Mouse (Mus musculus) CH12.LX (cell line): Measurements from ENCODE around the gene Mpv17. TPM values are rescaled to one million over a fixed set of nuclear protein-coding genes. Genes with fewer than 3 reads are reported as not detected.

Source experiments
- DNase-seq: peaks from one replicate; pipeline ENCODE4 v3.0.0-alpha.2; 2013; ENCODE audit errors: extremely low read depth
- H3K27ac ChIP-seq: 2 replicates; pipeline ENCODE4 v1.5.1; 2012; ENCODE audit warnings: low read depth, mild to moderate bottlenecking, control low read depth, moderate library complexity; ENCODE audit not compliant: insufficient read depth
- H3K27me3 ChIP-seq: replicated peaks from 2 replicates; pipeline ENCODE3; 2012; ENCODE audit warnings: inconsistent platforms
- H3K36me3 ChIP-seq, 2 experiments: replicated peaks in 1 of 2; 2 replicates each; pipeline versions ENCODE3 to v1.6.1; 2012; ENCODE audit warnings: inconsistent platforms in 1 of 2, low read length in 1 of 2, mild to moderate bottlenecking in 1 of 2, mixed read lengths in 1 of 2, moderate library complexity in 1 of 2; ENCODE audit not compliant: control insufficient read depth in 1 of 2, insufficient read depth in 1 of 2
- H3K4me1 ChIP-seq, 2 experiments: 2 replicates each; pipeline ENCODE4 v1.6.1; 2012; ENCODE audit warnings: inconsistent platforms in 1 of 2, moderate library complexity in 1 of 2; ENCODE audit not compliant: insufficient read depth in 2 of 2, control insufficient read depth in 1 of 2
- H3K4me2 ChIP-seq: 2 replicates; pipeline ENCODE4 v1.6.1; 2012; ENCODE audit warnings: low read depth, mild to moderate bottlenecking, control low read depth; ENCODE audit not compliant: poor library complexity, insufficient read depth, severe bottlenecking
- H3K4me3 ChIP-seq, 3 experiments: fragments of 150-350 bp in 1 of 3; sonication (generic) in 1 of 3; replicated peaks in 1 of 3; 2 replicates each; pipeline versions ENCODE3 to v1.5.1; 2011 to 2012; ENCODE audit warnings: low read depth in 2 of 3, low read length in 2 of 3, mild to moderate bottlenecking in 2 of 3, moderate library complexity in 2 of 3, control low read depth in 1 of 3, improper control_type of control experiment in 1 of 3, inconsistent platforms in 1 of 3, mixed read lengths in 1 of 3; ENCODE audit not compliant: poor library complexity in 1 of 3
- H3K79me2 ChIP-seq: replicated peaks from 2 replicates; pipeline ENCODE4 v1.6.1; 2012; ENCODE audit warnings: mild to moderate bottlenecking, moderate library complexity; ENCODE audit not compliant: control insufficient read depth, poor library complexity, insufficient read depth, severe bottlenecking; ENCODE audit errors: extremely low read depth
- H3K9ac ChIP-seq: 2 replicates; pipeline ENCODE4 v1.6.1; 2012; ENCODE audit warnings: low read depth, mild to moderate bottlenecking, control low read depth, moderate library complexity; ENCODE audit not compliant: insufficient read depth
- H3K9me3 ChIP-seq: replicated peaks from 2 replicates; pipeline ENCODE3; 2012; ENCODE audit warnings: low read length, inconsistent platforms, mixed read lengths
- BHLHE40 ChIP-seq: IDR thresholded peaks from 2 replicates; pipeline ENCODE4 v1.6.1; 2011; ENCODE audit warnings: mild to moderate bottlenecking, low read depth, low read length, improper control_type of control experiment
- CHD2 ChIP-seq: IDR thresholded peaks from 2 replicates; pipeline ENCODE4 v1.6.1; 2011; ENCODE audit warnings: low read length, improper control_type of control experiment
- E2F4 ChIP-seq: IDR thresholded peaks from 2 replicates; pipeline ENCODE4 v1.6.1; 2011; ENCODE audit warnings: low read depth, low read length, improper control_type of control experiment; ENCODE audit not compliant: insufficient replicate concordance
- ELF1 ChIP-seq: IDR thresholded peaks from 2 replicates; pipeline ENCODE4 v1.6.1; 2014; ENCODE audit warnings: low read depth, mild to moderate bottlenecking, inconsistent platforms, low read length, improper control_type of control experiment
- EP300 ChIP-seq: IDR thresholded peaks from 2 replicates; pipeline ENCODE4 v1.6.1; 2011; ENCODE audit warnings: low read length, improper control_type of control experiment
- ETS1 ChIP-seq: conservative IDR thresholded peaks from 2 replicates; pipeline ENCODE4 v1.6.1; 2012; ENCODE audit warnings: low read depth, mild to moderate bottlenecking, inconsistent platforms, low read length, improper control_type of control experiment, moderate library complexity
- GABPA ChIP-seq: IDR thresholded peaks from 2 replicates; pipeline ENCODE4 v1.6.1; 2012; ENCODE audit warnings: low read depth, low read length, improper control_type of control experiment, inconsistent platforms; ENCODE audit not compliant: insufficient replicate concordance
- HCFC1 ChIP-seq: IDR thresholded peaks from 2 replicates; pipeline ENCODE4 v1.6.1; 2012; ENCODE audit warnings: low read depth, mild to moderate bottlenecking, inconsistent platforms, low read length, improper control_type of control experiment
- IRF4 ChIP-seq: IDR thresholded peaks from 2 replicates; pipeline ENCODE4 v1.6.1; 2014; ENCODE audit warnings: low read depth, mild to moderate bottlenecking, inconsistent platforms, low read length, improper control_type of control experiment
- JUN ChIP-seq: IDR thresholded peaks from 2 replicates; pipeline ENCODE4 v1.6.1; 2011; ENCODE audit warnings: low read depth, mild to moderate bottlenecking, low read length, improper control_type of control experiment, moderate library complexity; ENCODE audit not compliant: insufficient read depth
- KAT2A ChIP-seq: IDR thresholded peaks from 2 replicates; pipeline ENCODE4 v1.6.1; 2012; ENCODE audit warnings: low read length, improper control_type of control experiment, inconsistent platforms; ENCODE audit not compliant: insufficient replicate concordance
- MAFK ChIP-seq: IDR thresholded peaks from 2 replicates; pipeline ENCODE4 v1.6.1; 2011; ENCODE audit warnings: low read length, improper control_type of control experiment; ENCODE audit not compliant: insufficient replicate concordance
- MAX ChIP-seq: IDR thresholded peaks from 2 replicates; pipeline ENCODE4 v1.6.1; 2011; ENCODE audit warnings: low read length, improper control_type of control experiment
- MXI1 ChIP-seq: IDR thresholded peaks from 2 replicates; pipeline ENCODE4 v1.6.1; 2011; ENCODE audit warnings: mild to moderate bottlenecking, low read depth, low read length, improper control_type of control experiment
- MYC ChIP-seq: IDR thresholded peaks from 2 replicates; pipeline ENCODE4 v1.6.1; 2011; ENCODE audit warnings: low read depth, mild to moderate bottlenecking, improper control_type of control experiment, low read length
- NELFE ChIP-seq: IDR thresholded peaks from 2 replicates; pipeline ENCODE4 v1.6.1; 2011; ENCODE audit warnings: low read depth, low read length, improper control_type of control experiment
- NRF1 ChIP-seq: IDR thresholded peaks from 2 replicates; pipeline ENCODE4 v1.6.1; 2014; ENCODE audit warnings: low read depth, mild to moderate bottlenecking, inconsistent platforms, low read length, improper control_type of control experiment, moderate library complexity
- PAX5 ChIP-seq: IDR thresholded peaks from 2 replicates; pipeline ENCODE4 v1.6.1; 2012; ENCODE audit warnings: low read length, inconsistent platforms, mixed read lengths
- POLR2A ChIP-seq: IDR thresholded peaks from 2 replicates; pipeline ENCODE4 v1.6.1; 2011; ENCODE audit warnings: low read depth, mild to moderate bottlenecking, improper control_type of control experiment, low read length
- POLR2AphosphoS2 ChIP-seq: IDR thresholded peaks from 2 replicates; pipeline ENCODE4 v1.6.1; 2011; ENCODE audit warnings: low read depth, low read length, improper control_type of control experiment
- RAD21 ChIP-seq: IDR thresholded peaks from 2 replicates; pipeline ENCODE4 v1.6.1; 2011; ENCODE audit warnings: low read depth, mild to moderate bottlenecking, low read length, improper control_type of control experiment, moderate library complexity
- RCOR1 ChIP-seq: conservative IDR thresholded peaks from 2 replicates; pipeline ENCODE4 v1.6.1; 2012; ENCODE audit warnings: low read depth, mild to moderate bottlenecking, inconsistent platforms, low read length, improper control_type of control experiment
- SIN3A ChIP-seq: IDR thresholded peaks from 2 replicates; pipeline ENCODE4 v1.6.1; 2012; ENCODE audit warnings: low read length, improper control_type of control experiment, inconsistent platforms
- SMC3 ChIP-seq: IDR thresholded peaks from 2 replicates; pipeline ENCODE4 v1.6.1; 2011; ENCODE audit warnings: low read depth, low read length, improper control_type of control experiment
- TBP ChIP-seq: conservative IDR thresholded peaks from 2 replicates; pipeline ENCODE4 v1.6.1; 2011; ENCODE audit warnings: low read depth, low read length, improper control_type of control experiment
- TCF12 ChIP-seq: IDR thresholded peaks from 2 replicates; pipeline ENCODE4 v1.6.1; 2014; ENCODE audit warnings: low read depth, mild to moderate bottlenecking, inconsistent platforms, low read length, improper control_type of control experiment
- UBTF ChIP-seq: IDR thresholded peaks from 2 replicates; pipeline ENCODE4 v1.6.1; 2012; ENCODE audit warnings: low read depth, mild to moderate bottlenecking, inconsistent platforms, low read length, improper control_type of control experiment, moderate library complexity
- USF1 ChIP-seq: IDR thresholded peaks from 2 replicates; pipeline ENCODE4 v1.6.1; 2014; ENCODE audit warnings: low read depth, mild to moderate bottlenecking, inconsistent platforms, low read length, improper control_type of control experiment
- USF2 ChIP-seq: conservative IDR thresholded peaks from 2 replicates; pipeline ENCODE4 v1.6.1; 2011; ENCODE audit warnings: low read depth, low read length, improper control_type of control experiment
- ZC3H11A ChIP-seq: IDR thresholded peaks from 2 replicates; pipeline ENCODE4 v1.6.1; 2012; ENCODE audit warnings: low read depth, mild to moderate bottlenecking, inconsistent platforms, low read length, improper control_type of control experiment
- ZKSCAN1 ChIP-seq: IDR thresholded peaks from 2 replicates; pipeline ENCODE4 v1.6.1; 2012; ENCODE audit warnings: low read depth, inconsistent platforms, low read length, improper control_type of control experiment, borderline replicate concordance
- ZMIZ1 ChIP-seq: IDR thresholded peaks from 2 replicates; pipeline ENCODE4 v1.6.1; 2012; ENCODE audit warnings: low read depth, mild to moderate bottlenecking, inconsistent platforms, low read length, improper control_type of control experiment
- ZNF384 ChIP-seq: IDR thresholded peaks from 2 replicates; pipeline ENCODE4 v1.6.1; 2012; ENCODE audit warnings: low read depth, low read length, improper control_type of control experiment, inconsistent platforms
- dilution Hi-C: fragments of 300-500 bp; cut with MboI; formaldehyde crosslinking; loops from 2 replicates; pipeline ENCODE4 v1.14.3; 2020; ENCODE audit warnings: low sequenced_read_pairs; ENCODE audit not compliant: extremely low pct_unique_long_range_greater_than_20kb, extremely low pct_ligation_motif_present
- in situ Hi-C: fragments of 300-500 bp; cut with MboI; formaldehyde crosslinking; loops from 3 replicates; pipeline ENCODE4 v1.14.3; 2019; ENCODE audit warnings: low sequenced_read_pairs, low pct_ligation_motif_present, low pct_unique_long_range_greater_than_20kb, mixed read lengths
- polyA plus RNA-seq: library from polyadenylated mRNA; unstranded; fragments of >175 nt; gene quantifications from 2 replicates; pipeline ENCODE4 v1.2.1, GENCODE M21; 2012; ENCODE audit warnings: low read depth; ENCODE audit not compliant: insufficient read length
- total RNA-seq, 2 experiments: library from RNA; depleted of rRNA; stranded (reverse); fragments of 300-350 nt in 1 of 2; fragments of >200 nt in 1 of 2; gene quantifications; 2 replicates each; pipeline ENCODE4 v1.2.3; 2012 to 2014

Gene Mpv17
- total RNA-seq (2012; rRNA removed): 24.0 and 30.3 TPM in 2 replicates
- 37.6 and 39.7 TPM in 2 replicates for total RNA-seq (2014; rRNA removed)
- 32.8 and 40.4 TPM in 2 replicates for polyA plus RNA-seq

DNA sequence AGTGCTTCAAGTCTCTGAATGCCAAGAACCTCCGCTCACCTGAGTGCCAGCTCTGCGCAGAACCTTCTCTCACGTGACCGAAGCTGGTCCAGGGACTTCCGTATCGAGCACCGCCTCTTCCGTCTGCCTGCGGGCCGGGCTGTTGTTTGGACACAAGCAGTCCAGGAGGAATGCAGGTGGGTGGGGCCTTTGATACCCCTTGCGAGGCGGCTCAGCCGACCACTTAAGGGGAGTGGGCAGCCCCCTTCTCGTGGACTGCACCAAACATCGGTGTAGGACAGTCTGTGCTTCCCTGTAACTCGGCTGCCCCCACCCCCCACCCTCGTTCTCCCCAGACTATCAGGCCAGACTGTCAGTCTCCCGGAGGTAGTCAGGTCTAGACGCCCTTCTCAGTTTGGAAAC, at the start of gene Mpv17:
Gene Mpv17, minus strand, starts transcription at position 100 of the 402 bp plus-strand sequence.
- Histone ChIP-seq H3K9me3 (no peaks in the 10 kb centered on the region), H3K9ac (peak within 1 kb of the TSS; percentile 61), H3K4me1 (peaks cover 3 to 24% of the 10 kb centered on the region in 2 experiments; a peak in 2 of 4 replicates), H3K4me3 (peak within 1 kb of the TSS; percentile 72 to 81 (median 73)), H3K27me3 (no peaks in the 10 kb centered on the region), H3K79me2 (no peaks in the 10 kb centered on the region), H3K4me2 (peak within 1 kb of the TSS; percentile 65), H3K27ac (peak within 1 kb of the TSS; percentile 33; the same call in 1 of the 2 replicates), H3K36me3 (peaks cover 31 to 66% of the 10 kb centered on the region in 2 experiments)
- dilution Hi-C loops (no loop called here), in situ Hi-C loops (no loop called here)
- TF ChIP-seq MYC: no peak
- no peak for TF ChIP-seq E2F4
- TF ChIP-seq SMC3: no peak
- TF ChIP-seq NELFE: peak; percentile 78
- TF ChIP-seq SIN3A: peak; percentile 81
- no peak for TF ChIP-seq EP300
- no peak for TF ChIP-seq ZC3H11A
- no peak for TF ChIP-seq UBTF
- TF ChIP-seq CHD2: peak; percentile 36; the same call in 1 of the 2 replicates
- peak; percentile 97; the same call in 1 of the 2 replicates for TF ChIP-seq POLR2AphosphoS2
- no peak for TF ChIP-seq ZNF384
- no peak for TF ChIP-seq RAD21
- TF ChIP-seq BHLHE40: peak; percentile 99
- no peak for TF ChIP-seq GABPA
- peak; percentile 83 for TF ChIP-seq NRF1
- TF ChIP-seq ELF1: peak; percentile 94
- no peak for TF ChIP-seq IRF4
- no peak; the same call in 1 of the 2 replicates for TF ChIP-seq TBP
- no peak; the same call in 1 of the 2 replicates for TF ChIP-seq ETS1
- TF ChIP-seq USF2: peak; percentile 93
- TF ChIP-seq POLR2A: peak; percentile 73
- TF ChIP-seq HCFC1: peak; percentile 80
- no peak for TF ChIP-seq KAT2A
- TF ChIP-seq ZKSCAN1: no peak
- no peak for TF ChIP-seq RCOR1
- peak; percentile 79; the same call in 1 of the 2 replicates for TF ChIP-seq MAX
- TF ChIP-seq MAFK: no peak
- peak; percentile 59 for TF ChIP-seq MXI1
- no peak for TF ChIP-seq PAX5
- TF ChIP-seq TCF12: peak; percentile 60; the same call in 1 of the 2 replicates
- TF ChIP-seq USF1: peak; percentile 94
- TF ChIP-seq ZMIZ1: peak; percentile 66; the same call in 1 of the 2 replicates
- no peak for TF ChIP-seq JUN
- DNase-seq: peak; percentile 86
